Mouse (Mus musculus) midbrain, embryonic 12.5 days (tissue): Measurements from ENCODE around the gene Tgfbr2. TPM values are rescaled to one million over a fixed set of nuclear protein-coding genes. Genes with fewer than 3 reads are reported as not detected.

Experiments used
- ATAC-seq: fragments of 200-750 bp; cut with Nextera tagmentation; 2 replicates; pipeline ENCODE4 v1.8.0; 2017; ENCODE audit warnings: low read depth, moderate TSS enrichment, moderate library complexity; ENCODE audit not compliant: low FRiP score
- H3K27ac ChIP-seq: fragments of 300-500 bp; sonication (generic); replicated peaks from 2 replicates; pipeline ENCODE4 v1.5.1; 2016; ENCODE audit warnings: mild to moderate bottlenecking
- H3K27me3 ChIP-seq: fragments of 300-500 bp; sonication (generic); 2 replicates; pipeline ENCODE4 v1.6.1; 2016; ENCODE audit warnings: mild to moderate bottlenecking
- H3K36me3 ChIP-seq: fragments of 300-500 bp; sonication (generic); 2 replicates; pipeline ENCODE4 v1.6.1; 2016
- H3K4me1 ChIP-seq: fragments of 300-500 bp; sonication (generic); 2 replicates; pipeline ENCODE4 v1.6.1; 2016
- H3K4me2 ChIP-seq: fragments of 300-500 bp; sonication (generic); replicated peaks from 2 replicates; pipeline ENCODE4 v1.6.1; 2016; ENCODE audit warnings: mild to moderate bottlenecking, moderate library complexity
- H3K4me3 ChIP-seq: fragments of 300-500 bp; sonication (generic); 2 replicates; pipeline ENCODE4 v1.5.1; 2016; ENCODE audit warnings: mild to moderate bottlenecking
- H3K9ac ChIP-seq: fragments of 300-500 bp; sonication (generic); replicated peaks from 2 replicates; pipeline ENCODE4 v1.6.1; 2016; ENCODE audit warnings: mild to moderate bottlenecking, moderate library complexity
- H3K9me3 ChIP-seq: fragments of 300-500 bp; sonication (generic); 2 replicates; pipeline ENCODE4 v1.6.1; 2016; ENCODE audit warnings: mild to moderate bottlenecking
- WGBS: fragments of 180-500 bp; shearing (Covaris S2); methylation state at CpG from one replicate; pipeline ENCODE4 v1.1.7; 2016; 5-methylcytosine and 5-hydroxymethylcytosine counted together
- polyA plus RNA-seq: library from polyadenylated mRNA; unstranded; fragments of >200 nt; fragmentation: Nextera tagmentation; extraction: Ambion mirVana; gene quantifications from 2 replicates; pipeline ENCODE4 v1.2.1, GENCODE M21; 2016

Gene Tgfbr2
- polyA plus RNA-seq, 1 experiment from 2014 or later, result 14.1 TPM

DNA sequence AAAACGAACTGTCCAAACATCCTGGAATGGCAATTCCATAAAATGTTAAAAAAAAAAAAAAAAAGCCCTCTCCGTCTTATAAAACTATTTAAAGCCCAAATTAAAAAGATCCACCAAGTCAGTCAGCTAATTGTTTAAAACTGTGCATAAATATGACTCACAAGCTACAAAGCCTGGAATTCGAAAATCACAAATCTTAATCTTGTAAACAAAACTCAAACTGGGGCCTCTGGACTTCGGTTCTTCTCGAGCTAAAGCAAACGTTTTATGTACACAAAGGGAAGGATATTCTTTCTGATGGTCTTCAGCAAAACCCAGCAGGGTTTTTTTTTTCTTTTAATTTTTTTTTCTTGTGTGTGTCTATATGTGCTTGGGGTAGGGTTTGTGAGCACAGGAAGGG is 2.1 kb downstream of the Tgfbr2 start:
- Histone ChIP-seq H3K27me3 (peaks cover 44% of the 10 kb centered on the region), H3K4me2 (no peak overlapping the region)
- WGBS, result 76% methylated on average over 6 of the region's 6 CpGs

DNA sequence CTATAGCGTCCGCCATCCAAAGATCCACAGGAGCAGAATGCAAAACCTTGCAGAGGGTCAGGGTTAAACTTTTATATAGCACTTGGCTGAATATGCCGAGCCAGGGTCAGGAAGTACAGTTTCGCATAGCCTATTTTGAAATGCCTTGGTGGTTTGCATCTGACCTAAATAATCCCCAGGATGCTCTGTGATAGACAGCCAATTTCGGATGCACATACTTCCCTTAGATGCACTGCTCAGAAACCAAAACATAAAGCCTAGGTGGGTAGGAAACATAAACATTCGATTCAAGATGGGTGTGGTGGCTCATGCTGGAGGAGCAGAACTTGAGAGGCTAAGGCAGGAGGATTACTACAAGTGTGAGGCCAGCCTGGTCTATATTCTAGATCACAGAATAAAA is 6.1 kb downstream of the Tgfbr2 start:
- no peak for ATAC-seq
- H3K36me3 ChIP-seq, result no peaks in the 10 kb centered on the region
- WGBS, result 86% methylated on average over 6 of the region's 6 CpGs
- 0 out of 2 replicates have a peak, but pooled peaks cover under 1% of the 10 kb centered on the region for H3K4me1 ChIP-seq
- H3K9me3 ChIP-seq, result no peaks in the 10 kb centered on the region
- peaks cover 13% of the 10 kb centered on the region for H3K27me3 ChIP-seq
- no peak overlapping the region for H3K4me3 ChIP-seq
- no peak overlapping the region for H3K27ac ChIP-seq
- no peak overlapping the region for H3K9ac ChIP-seq
- H3K4me2 ChIP-seq, result no peak overlapping the region

More for the DNA sequence above, 2.1 kb downstream of the Tgfbr2 start:
- H3K4me1 ChIP-seq, result peaks cover 13% of the 10 kb centered on the region; the same call in 1 of the 2 replicates
- no peak overlapping the region for H3K4me3 ChIP-seq
- ATAC-seq, result no peak
- no peak overlapping the region for H3K9ac ChIP-seq
- no peak overlapping the region for H3K27ac ChIP-seq
- no peaks in the 10 kb centered on the region for H3K9me3 ChIP-seq
- H3K36me3 ChIP-seq, result no peaks in the 10 kb centered on the region

- H3K9me3 ChIP-seq, result no peaks in the 10 kb centered on the region
- no peaks in the 10 kb centered on the region for H3K36me3 ChIP-seq
- WGBS, result 91% methylated on average over 6 of the region's 6 CpGs
- no peaks in the 10 kb centered on the region for H3K4me1 ChIP-seq
- no peak overlapping the region for H3K4me3 ChIP-seq
- H3K27me3 ChIP-seq, result 0 out of 2 replicates have a peak, but pooled peaks cover 1% of the 10 kb centered on the region
- no peak overlapping the region for H3K9ac ChIP-seq
- no peak for ATAC-seq
- no peak overlapping the region for H3K27ac ChIP-seq
- no peak overlapping the region for H3K4me2 ChIP-seq
Observed at GRCm38 (mm10) chr9:116167304-116167880, 7.8 kb downstream of the Tgfbr2 start.

- Histone ChIP-seq H3K27me3 (no peaks in the 10 kb centered on the region), H3K36me3 (no peaks in the 10 kb centered on the region), H3K4me1 (no peaks in the 10 kb centered on the region), H3K27ac (no peak overlapping the region), H3K4me3 (no peak overlapping the region), H3K9me3 (no peaks in the 10 kb centered on the region), H3K4me2 (no peak overlapping the region), H3K9ac (no peak overlapping the region)
- WGBS, result 85% methylated on average over 6 of the region's 6 CpGs
- ATAC-seq, result no peak
Observed at GRCm38 (mm10) chr9:116166363-116166762, 8.8 kb downstream of the Tgfbr2 start.

GRCm38 (mm10) chr9:116163883-116164282 is 11.3 kb downstream of the Tgfbr2 start:
- ATAC-seq, result no peak
- no peak overlapping the region for H3K4me3 ChIP-seq
- no peak overlapping the region for H3K9ac ChIP-seq
- WGBS, result 83% methylated on average over 6 of the region's 6 CpGs
- no peak overlapping the region for H3K4me2 ChIP-seq
- no peaks in the 10 kb centered on the region for H3K4me1 ChIP-seq
- H3K27me3 ChIP-seq, result no peaks in the 10 kb centered on the region
- no peaks in the 10 kb centered on the region for H3K36me3 ChIP-seq
- H3K9me3 ChIP-seq, result no peaks in the 10 kb centered on the region
- H3K27ac ChIP-seq, result no peak overlapping the region

- no peak overlapping the region for H3K27ac ChIP-seq
- WGBS, result 94% methylated on average over 7 of the region's 7 CpGs
- no peak overlapping the region for H3K4me3 ChIP-seq
- no peaks in the 10 kb centered on the region for H3K9me3 ChIP-seq
- no peak overlapping the region for H3K4me2 ChIP-seq
- H3K36me3 ChIP-seq, result no peaks in the 10 kb centered on the region
- no peaks in the 10 kb centered on the region for H3K4me1 ChIP-seq
- H3K9ac ChIP-seq, result no peak overlapping the region
- no peaks in the 10 kb centered on the region for H3K27me3 ChIP-seq
- ATAC-seq, result no peak
Observed at GRCm38 (mm10) chr9:116162866-116163374, 12.2 kb downstream of the Tgfbr2 start.

DNA sequence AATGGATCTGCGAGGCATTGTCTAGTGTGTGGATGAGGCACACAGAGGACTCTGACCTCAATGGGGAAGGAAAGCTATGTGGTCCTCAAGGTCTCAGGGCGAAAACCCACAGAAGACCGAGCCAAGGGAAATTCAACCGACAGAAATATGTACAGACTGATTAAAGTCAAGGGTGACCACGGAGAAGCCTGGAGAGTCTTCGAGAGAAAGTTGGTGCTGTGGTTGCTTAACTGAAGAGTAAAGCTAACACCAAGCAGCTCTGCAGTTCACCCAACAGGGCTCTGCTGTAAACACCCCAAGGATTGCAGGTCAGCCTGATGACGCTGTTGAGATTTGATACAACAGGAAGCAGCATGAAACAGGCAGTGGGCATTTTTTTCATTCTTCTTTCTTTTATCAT is 14.3 kb downstream of the Tgfbr2 start:
- no peaks in the 10 kb centered on the region for H3K4me1 ChIP-seq
- WGBS, result 92% methylated on average over 7 of the region's 7 CpGs
- no peak for ATAC-seq
- no peak overlapping the region for H3K4me3 ChIP-seq
- no peak overlapping the region for H3K27ac ChIP-seq
- no peaks in the 10 kb centered on the region for H3K9me3 ChIP-seq
- no peaks in the 10 kb centered on the region for H3K36me3 ChIP-seq
- H3K4me2 ChIP-seq, result no peak overlapping the region
- no peaks in the 10 kb centered on the region for H3K27me3 ChIP-seq
- no peak overlapping the region for H3K9ac ChIP-seq

GRCm38 (mm10) chr9:116160067-116160466 is 15.1 kb downstream of the Tgfbr2 start:
- ATAC-seq, result no peak
- H3K4me1 ChIP-seq, result no peaks in the 10 kb centered on the region

DNA sequence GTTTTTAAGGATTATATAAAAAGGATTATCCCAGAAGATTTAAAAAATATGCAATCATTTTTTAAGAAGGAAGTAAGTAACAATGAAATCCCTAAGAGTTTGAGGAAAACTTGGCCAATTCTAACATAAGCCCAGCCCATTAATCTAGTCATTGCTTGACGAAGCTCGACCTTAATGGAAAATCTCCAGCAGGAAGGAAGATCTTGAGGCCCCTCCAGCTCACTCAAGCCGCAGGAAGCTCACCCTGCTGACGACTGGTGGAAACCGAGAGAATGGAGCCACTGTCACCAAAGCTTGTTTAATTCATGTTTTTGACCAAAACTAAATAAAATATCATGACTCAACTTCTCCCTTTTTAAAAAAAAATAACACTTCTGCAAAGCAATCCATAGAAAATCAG is 18.7 kb downstream of the Tgfbr2 start:
- Histone ChIP-seq H3K36me3 (no peaks in the 10 kb centered on the region), H3K4me2 (no peak overlapping the region), H3K4me1 (no peaks in the 10 kb centered on the region), H3K9me3 (no peaks in the 10 kb centered on the region), H3K9ac (no peak overlapping the region), H3K27ac (no peak overlapping the region), H3K4me3 (no peak overlapping the region), H3K27me3 (no peaks in the 10 kb centered on the region)
- 87% methylated on average over 5 of the region's 5 CpGs for WGBS
- ATAC-seq, result no peak

More at GRCm38 (mm10) chr9:116160067-116160466, 15.1 kb downstream of the Tgfbr2 start:
- no peak overlapping the region for H3K4me3 ChIP-seq
- H3K27ac ChIP-seq, result no peak overlapping the region
- 86% methylated on average over 3 of the region's 3 CpGs for WGBS
- H3K9ac ChIP-seq, result no peak overlapping the region
- no peak overlapping the region for H3K4me2 ChIP-seq
- no peaks in the 10 kb centered on the region for H3K9me3 ChIP-seq
- H3K36me3 ChIP-seq, result no peaks in the 10 kb centered on the region
- no peaks in the 10 kb centered on the region for H3K27me3 ChIP-seq

DNA sequence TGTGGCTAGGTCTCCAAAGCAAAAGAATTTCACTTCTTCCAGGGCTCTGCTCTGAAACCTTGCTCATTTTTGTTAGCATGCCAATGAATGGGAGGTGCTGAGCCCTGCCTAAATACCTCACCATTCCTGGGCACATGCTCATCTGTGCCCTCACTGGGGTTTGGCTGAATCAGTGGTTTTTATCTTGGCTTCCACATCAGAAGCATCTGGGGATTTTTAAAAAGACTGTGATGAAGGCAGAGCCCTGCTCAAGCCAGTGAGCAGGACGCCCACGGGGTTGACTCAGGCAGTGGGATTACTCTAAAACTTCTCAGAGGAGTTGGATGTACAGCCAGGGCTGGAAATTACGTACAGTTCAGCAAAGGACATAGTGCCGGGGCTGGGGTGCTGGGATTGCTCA is 22.3 kb downstream of the Tgfbr2 start:
- ATAC-seq, result no peak
- Histone ChIP-seq H3K27ac (no peak overlapping the region), H3K4me1 (peaks cover 4% of the 10 kb centered on the region), H3K36me3 (no peaks in the 10 kb centered on the region), H3K27me3 (no peaks in the 10 kb centered on the region), H3K9ac (no peak overlapping the region), H3K4me2 (no peak overlapping the region), H3K4me3 (no peak overlapping the region), H3K9me3 (no peaks in the 10 kb centered on the region)
- 79% methylated on average over 4 of the region's 4 CpGs for WGBS

DNA sequence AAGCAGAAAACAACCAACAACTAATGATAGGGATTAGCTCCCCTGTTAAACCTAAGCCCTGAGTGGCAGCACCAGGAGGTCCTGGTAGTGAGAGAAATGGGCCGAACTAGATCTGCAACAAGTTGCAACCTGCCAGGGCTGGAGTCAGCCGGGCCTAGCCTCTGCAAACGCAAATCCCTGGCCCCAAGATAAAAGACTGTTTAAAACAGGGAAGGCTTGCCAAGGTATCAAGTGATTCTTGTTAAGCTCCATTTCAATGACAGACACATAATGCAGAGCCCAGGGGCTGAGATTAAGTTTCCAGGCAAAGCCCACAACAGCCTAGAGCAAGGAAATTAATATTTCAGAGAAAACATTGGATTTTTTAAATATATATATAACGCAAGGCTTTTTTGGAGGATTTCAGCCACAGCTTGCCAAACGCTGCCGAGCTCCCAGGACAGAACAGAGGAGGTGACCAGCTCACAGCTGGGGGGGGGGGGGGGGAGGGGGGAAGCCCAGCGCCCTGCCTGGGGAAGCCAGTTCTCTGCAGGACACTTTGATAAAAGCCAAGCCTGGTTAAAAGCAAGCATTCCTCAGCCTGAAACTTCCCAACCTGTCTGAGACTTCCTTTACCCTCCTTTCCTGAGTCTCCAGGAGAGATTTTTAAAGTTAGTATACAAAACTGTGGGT is 24.3 kb downstream of the Tgfbr2 start:
- Histone ChIP-seq H3K4me1 (peaks cover 7% of the 10 kb centered on the region), H3K27ac (no peak overlapping the region)
- WGBS, result 15% methylated on average over 6 of the region's 7 CpGs

GRCm38 (mm10) chr9:116148809-116149208 is 26.4 kb downstream of the Tgfbr2 start:
- no peaks in the 10 kb centered on the region for H3K27me3 ChIP-seq
- H3K27ac ChIP-seq, result no peak overlapping the region
- ATAC-seq, result no peak
- no peaks in the 10 kb centered on the region for H3K36me3 ChIP-seq
- no peak overlapping the region for H3K9ac ChIP-seq
- peaks cover 7% of the 10 kb centered on the region for H3K4me1 ChIP-seq
- no peak overlapping the region for H3K4me2 ChIP-seq
- 95% methylated on average over 7 of the region's 7 CpGs for WGBS
- H3K4me3 ChIP-seq, result no peak overlapping the region
- no peaks in the 10 kb centered on the region for H3K9me3 ChIP-seq

More for the DNA sequence above, 24.3 kb downstream of the Tgfbr2 start:
- Histone ChIP-seq H3K9ac (no peak overlapping the region), H3K4me3 (no peak overlapping the region), H3K4me2 (no peak overlapping the region), H3K36me3 (no peaks in the 10 kb centered on the region), H3K27me3 (no peaks in the 10 kb centered on the region), H3K9me3 (no peaks in the 10 kb centered on the region)
- ATAC-seq, result no peak
